Mouse (Mus musculus) CD4-positive, CD25-positive, alpha-beta regulatory T cell, adult 2 months (primary cell): ENCODE measurements at regions not wholly inside any gene's neighbourhood (a gene's known extent, or its start where the extent isn't known, plus 50 kb on each side); places are given as distances from the start of the nearest gene placed in this dataset.
A peak's percentile ranks its signal among the peaks of the same experiment; 100 is the strongest.
"Not testable (repeated sequence)": the region's sequence is repeated elsewhere in the genome, so short reads cannot be mapped to it uniquely, and the experiment has no call there.

Experiments used
- DNase-seq: peaks from one replicate; pipeline ENCODE4 v3.0.0-alpha.2; 2012; ENCODE audit warnings: low read depth, low spot score

- DNase-seq = no peak
Measured at GRCm38 (mm10) chr15:59734376-59734775, 282.0 kb downstream of the 4933412E24Rik start.

DNA sequence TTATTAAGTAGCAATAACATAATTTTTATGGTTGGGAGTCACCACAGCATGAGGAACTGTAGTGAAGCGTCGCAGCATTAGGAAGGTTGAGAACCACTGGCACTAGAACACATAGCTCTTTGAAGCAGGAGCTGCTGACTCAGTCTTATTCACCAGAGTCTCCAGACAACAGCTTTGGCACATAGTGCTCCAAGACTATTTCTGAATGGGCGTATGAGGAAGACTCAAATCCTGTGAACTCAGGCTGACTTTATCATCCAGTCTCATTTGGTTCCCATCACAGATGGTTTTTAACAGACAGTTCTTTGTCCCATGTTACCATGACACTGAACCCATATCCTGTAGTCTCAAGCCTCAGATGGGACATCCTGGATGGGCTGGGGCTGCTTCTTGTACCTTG lies 282.5 kb downstream of the 4933412E24Rik start:
- DNase-seq = no peak

DNA sequence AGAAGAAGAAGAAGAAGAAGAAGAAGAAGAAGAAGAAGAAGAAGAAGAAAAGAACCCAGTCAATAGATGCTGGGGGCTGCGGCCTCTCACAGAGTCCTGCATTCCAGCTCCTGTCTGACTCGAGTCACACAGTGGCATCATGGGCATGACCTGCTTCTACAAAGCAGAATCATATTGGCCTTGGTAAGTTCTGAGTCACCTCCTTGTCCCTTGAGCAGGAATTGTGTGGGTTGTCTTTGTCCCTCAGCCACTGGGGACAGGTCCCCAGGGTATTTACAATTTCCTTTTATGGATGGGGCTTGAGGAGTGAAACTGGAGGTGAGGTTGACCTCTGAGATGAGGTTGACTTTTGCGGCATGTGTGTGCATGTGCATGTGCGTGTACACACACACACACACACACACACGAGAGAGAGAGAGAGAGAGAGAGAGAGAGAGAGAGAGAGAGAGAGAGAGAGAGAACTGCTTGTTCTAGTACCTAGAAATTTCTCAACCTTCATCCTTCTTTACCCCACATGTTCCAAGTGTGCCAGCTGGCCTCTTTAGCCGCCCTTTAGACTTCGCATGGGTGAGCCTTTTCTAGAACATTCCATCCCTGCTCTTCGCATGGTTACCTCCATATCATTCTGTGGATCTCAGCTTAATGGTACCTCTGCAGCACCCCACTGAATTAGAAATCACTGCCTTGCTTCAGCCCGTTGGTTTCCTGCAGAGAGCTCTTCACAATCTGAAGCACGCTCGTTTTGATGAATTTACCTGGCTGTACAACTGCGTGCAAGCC lies 283.2 kb downstream of the 4933412E24Rik start:
- DNase-seq = no peak

DNA sequence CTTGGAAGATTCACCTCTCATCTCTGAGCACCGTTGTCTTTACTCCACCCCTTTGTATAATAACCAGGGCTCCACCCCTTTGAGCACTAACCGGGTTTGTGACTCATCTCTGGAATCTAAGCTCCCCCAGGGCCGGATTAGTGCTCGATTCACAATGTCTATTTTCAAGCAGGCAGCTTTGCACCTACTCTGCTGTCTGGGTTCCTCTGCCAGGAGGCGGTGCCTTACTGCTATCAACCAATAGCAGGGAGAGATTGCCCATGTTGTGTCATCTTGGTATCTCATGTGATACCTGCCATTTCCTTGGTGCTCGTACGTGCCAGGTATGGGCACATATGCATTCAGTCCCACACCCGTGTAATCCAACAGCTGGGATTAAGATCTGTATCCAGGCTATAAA lies 285.3 kb downstream of the 4933412E24Rik start:
- peak; percentile 84 for DNase-seq

- peak; percentile 49 for DNase-seq
Measured at GRCm38 (mm10) chr15:59728817-59729560, 287.4 kb downstream of the 4933412E24Rik start.

GRCm38 (mm10) chr15:59728131-59728601 lies 288.2 kb downstream of the 4933412E24Rik start:
- peak; percentile 54 for DNase-seq

DNA sequence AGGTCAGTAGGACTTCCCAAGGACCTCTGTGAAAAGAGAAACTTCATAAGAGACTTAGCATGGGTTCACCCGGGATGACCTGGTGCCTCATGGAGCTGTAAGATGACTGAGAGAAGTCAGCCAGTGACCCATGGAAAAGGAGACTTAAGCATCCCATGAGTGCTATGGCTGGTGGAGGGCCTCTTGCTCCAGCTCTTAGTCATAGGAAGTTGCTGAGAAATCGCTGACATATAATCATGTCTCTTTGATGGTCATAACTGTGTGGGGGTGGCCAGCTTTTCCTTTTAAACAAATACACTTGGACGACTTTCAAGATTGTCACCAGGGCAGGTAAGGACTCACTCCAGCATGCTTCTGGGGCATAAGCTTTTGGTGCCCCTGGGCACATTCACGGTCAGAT lies 290.5 kb downstream of the 4933412E24Rik start:
- DNase-seq = no peak

DNA sequence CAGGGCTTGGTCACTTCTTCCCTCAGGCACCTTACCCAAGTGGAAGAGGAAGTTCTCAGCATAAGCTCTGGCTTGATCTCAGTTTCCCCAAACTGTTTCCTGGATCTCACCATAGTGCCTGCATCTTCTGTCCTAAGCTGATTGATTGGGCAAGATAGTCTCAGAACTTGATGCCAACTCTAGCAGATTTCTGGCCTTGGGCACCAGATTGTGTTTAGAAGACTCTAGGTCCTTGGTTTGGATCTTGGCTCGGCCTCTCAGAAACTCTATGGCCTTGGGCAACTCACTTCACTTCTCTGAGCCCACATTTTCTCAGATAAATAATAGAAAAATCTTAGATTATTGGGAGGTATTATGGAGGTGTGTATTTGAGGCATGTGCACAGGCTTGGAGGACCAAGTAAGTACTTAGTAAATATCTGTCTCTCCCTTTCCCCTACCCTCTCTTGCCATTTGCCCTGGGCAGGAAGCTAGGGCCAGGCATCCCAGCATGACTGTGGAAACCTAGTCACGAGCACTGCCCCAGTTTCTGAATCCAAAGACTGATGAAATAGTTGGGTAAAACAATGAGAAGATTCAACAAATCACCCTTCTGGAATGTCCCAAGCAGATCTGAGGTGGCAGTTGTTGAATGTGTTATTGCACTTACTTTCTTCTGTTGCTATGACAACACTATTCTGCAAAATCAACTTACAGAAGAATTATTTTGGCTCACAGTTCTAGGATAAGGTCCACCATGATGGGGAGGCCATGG lies 293.6 kb downstream of the 4933412E24Rik start:
- DNase-seq = no peak

- no peak for DNase-seq
Measured at GRCm38 (mm10) chr15:59721420-59721819, 295.0 kb downstream of the 4933412E24Rik start.

DNA sequence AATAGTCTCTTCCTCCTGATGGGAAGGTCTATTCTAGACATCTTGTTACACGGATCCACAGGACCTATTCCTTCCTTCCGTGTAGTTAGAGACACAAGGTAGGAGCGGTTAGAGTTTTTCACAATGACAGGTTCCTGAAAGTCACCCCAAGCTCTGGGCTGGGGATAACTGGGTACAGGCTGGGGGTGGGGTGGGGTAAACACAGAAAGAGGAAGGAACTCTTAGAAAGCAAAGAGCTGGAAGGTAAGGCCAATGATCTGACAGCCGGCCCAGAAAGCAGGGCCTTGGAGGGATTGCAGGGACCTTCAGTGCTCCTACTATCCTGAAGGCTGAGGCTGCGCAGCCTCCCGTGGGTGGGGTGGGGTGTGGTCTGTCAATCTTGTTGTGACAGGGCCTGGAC lies 295.4 kb downstream of the 4933412E24Rik start:
- DNase-seq = no peak

- no peak for DNase-seq
Measured at GRCm38 (mm10) chr15:59720149-59720548, 296.3 kb downstream of the 4933412E24Rik start.

GRCm38 (mm10) chr15:59719383-59720128 lies 296.9 kb downstream of the 4933412E24Rik start:
- not testable (repeated sequence) for DNase-seq

DNA sequence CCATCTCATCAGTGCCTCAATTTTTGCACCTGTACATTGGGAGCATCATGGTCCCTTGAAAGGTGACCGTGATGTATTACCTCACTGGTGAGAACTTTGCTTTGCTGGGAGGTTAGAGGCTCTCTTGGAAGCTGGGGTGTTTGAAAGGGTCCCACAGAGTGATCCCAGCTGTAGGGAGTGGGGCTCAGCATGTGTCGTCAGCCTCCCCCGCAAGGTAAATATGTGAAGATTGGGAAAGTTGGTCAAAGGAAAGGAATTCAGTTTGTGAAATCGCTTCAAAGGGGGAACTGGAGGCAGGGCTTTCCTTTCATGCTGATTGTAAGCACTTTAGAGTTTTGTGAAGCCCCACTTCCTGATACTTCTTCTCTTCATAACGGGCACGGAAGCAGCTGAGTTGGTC lies 299.5 kb downstream of the 4933412E24Rik start:
- no peak for DNase-seq

- no peak for DNase-seq
Measured at GRCm38 (mm10) chr15:59715951-59716350, 300.5 kb downstream of the 4933412E24Rik start.

DNA sequence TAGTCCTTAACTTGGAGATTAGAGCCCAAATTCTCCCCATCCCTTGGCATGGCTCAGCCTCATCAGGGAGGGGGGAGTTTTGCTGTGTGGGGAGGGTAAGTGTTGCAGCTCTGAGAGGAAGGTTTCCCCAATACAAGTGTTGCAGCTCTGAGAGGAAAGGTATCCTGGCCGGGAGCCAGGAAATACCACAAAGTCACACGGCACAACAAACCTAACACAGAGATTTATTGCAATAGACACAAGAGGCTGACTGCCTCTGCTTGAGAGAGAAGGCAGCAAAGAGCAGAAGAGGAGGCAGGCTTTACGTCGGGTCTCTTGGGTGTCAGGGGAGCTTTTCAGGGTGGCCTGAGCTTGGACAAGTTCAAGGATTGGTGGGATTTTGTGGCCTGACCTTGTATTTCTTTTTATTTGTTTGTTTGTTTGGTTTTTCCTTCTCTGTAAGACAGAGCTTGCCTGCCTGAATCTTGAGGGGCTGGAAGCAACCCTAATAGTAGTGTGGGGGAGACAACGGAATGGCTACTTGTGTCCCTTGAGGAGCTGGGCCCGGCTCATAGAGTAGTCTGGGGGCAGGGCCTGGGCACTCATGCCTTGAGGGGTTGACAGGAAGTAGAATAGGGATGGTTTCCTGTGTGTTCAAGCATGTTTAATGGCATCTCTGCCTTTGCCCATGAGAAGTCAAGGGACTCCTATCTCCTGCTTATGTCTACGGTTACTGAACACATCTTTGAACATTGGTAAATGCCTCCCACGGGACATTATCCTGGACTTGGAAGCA lies 302.3 kb downstream of the 4933412E24Rik start:
- DNase-seq = peak; percentile 52

DNA sequence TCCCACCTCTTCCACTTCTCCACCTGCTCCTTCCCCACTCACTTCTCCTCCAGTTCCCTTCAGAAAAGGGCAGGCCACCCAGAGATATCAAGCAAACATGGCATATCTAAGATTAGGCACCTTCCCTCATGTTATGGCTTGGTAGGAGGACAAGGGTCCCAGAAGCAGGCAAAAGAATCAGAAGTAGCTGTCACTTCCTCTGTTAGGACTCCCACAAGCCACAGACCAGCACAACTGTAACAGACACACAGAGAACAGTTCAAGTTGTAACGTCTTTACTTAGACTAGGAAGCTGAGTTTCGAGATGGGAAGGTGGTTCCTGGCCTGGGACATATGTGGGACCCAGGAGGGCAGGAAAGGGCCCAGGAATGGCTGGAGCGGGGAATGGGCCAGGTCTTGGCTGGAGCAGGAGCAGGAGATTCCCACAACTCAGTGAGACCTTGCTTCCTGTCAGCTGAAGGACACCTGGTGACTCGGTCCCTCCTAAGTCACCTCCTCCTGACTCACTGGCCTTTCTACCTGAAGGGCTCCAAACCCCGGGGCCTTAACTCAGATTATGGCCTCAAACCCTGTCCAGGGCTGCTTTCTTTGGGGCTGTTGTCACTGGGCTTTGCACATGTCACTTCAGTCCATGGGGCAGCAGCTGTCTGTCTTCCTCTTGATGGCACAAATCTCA lies 304.2 kb downstream of the 4933412E24Rik start:
- no peak for DNase-seq

DNA sequence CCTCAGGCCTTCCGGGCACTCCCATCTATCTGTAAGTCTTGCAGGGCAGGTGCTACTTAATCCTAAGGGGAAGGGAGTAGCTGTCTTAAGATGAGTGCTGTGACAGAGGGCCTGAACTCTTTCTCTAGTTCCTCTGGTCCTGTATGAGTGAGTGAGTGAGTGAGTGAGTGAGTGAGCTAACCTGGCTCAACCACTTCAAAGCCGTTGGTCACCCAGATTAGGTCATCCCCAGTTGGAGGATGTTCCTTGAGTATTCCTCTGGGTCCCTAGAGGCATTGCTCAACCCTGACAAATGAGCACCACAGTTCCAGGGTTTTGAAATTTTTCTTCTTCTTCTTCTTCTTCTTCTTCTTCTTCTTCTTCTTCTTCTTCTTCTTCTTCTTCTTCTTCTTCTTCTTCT lies 306.5 kb downstream of the 4933412E24Rik start:
- DNase-seq = no peak

GRCm38 (mm10) chr15:59708402-59708801 lies 308.0 kb downstream of the 4933412E24Rik start:
- no peak for DNase-seq

GRCm38 (mm10) chr15:59707081-59707480 lies 309.3 kb downstream of the 4933412E24Rik start:
- no peak for DNase-seq
